Mouse (Mus musculus): Measurements from ENCODE around the gene Ccdc103. TPM values are rescaled to one million over a fixed set of nuclear protein-coding genes. Genes with fewer than 3 reads are reported as not detected.

The Ccdc103 gene
- polyA plus RNA-seq, 1 experiment from 2014 or later, result 0.94 TPM

DNA sequence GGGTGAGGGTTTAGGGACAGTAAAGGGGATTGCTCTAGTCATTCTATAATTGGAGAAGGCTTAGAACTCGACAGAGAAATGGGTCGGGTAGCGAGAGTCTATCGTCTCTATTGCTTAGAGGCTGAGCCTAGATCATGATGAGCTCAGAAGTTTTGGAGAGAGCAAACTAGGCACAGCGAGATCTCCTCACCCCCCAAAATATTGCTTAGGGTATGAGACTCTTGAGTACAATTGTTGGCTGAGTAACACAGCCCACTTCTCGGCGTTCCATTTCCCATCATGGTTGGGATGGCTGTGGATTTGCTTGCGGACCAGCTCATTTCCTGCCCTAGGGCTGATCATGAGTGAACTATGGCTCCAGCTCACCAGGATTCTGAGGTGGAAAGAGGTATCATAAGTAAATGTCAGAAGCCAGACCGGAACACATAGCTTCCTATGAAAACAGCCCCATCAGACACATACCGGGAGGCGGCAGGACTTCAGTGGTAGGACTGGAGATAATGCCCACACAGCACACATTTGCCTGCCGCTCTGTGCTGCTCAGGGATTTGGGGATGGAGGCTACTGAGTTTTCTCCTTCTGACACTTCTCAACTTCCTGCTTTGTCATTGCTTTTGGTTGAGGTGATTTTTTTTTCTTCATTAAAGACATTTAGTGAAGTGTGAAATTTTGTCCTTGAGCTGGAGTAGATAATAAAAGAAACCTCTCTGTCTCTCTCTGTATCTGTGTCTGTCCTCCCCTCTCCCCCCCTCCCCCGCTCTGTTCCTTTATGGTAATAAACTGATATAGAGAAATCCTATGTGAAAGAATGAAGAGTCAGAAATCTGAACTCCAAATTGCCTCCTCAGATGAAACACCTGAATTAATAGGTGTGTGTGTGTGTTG is 552 bp downstream of the Ccdc103 start:
- H3K27ac ChIP-seq (ENCODE audit: low read length), result no peak overlapping the region
- H3K9ac ChIP-seq (ENCODE audit: low read length), result peak overlapping the region; percentile 85
- peak overlapping the region; percentile 49 for H3K4me2 ChIP-seq (ENCODE audit: low read depth, low read length)
- H3K4me1 ChIP-seq (ENCODE audit: control insufficient read depth, insufficient read depth, low read length), result peaks cover 14% of the 10 kb centered on the region
- peaks cover under 1% of the 10 kb centered on the region; the same call in 1 of the 2 replicates for H3K36me3 ChIP-seq (ENCODE audit: control insufficient read depth, insufficient read depth, low read length)
- peak overlapping the region; percentile 91 for H3K4me3 ChIP-seq (replicated peaks; ENCODE audit: low read length)
- H3K27me3 ChIP-seq (ENCODE audit: control insufficient read depth, insufficient read depth, low read length), result no peaks in the 10 kb centered on the region
- ATAC-seq (ENCODE audit: insufficient read depth, low FRiP score), result no peak
- H3K9me3 ChIP-seq (replicated peaks; ENCODE audit: control insufficient read depth, low read length), result no peaks in the 10 kb centered on the region
- WGBS, result 17% methylated on average over 13 of the region's 13 CpGs

DNA sequence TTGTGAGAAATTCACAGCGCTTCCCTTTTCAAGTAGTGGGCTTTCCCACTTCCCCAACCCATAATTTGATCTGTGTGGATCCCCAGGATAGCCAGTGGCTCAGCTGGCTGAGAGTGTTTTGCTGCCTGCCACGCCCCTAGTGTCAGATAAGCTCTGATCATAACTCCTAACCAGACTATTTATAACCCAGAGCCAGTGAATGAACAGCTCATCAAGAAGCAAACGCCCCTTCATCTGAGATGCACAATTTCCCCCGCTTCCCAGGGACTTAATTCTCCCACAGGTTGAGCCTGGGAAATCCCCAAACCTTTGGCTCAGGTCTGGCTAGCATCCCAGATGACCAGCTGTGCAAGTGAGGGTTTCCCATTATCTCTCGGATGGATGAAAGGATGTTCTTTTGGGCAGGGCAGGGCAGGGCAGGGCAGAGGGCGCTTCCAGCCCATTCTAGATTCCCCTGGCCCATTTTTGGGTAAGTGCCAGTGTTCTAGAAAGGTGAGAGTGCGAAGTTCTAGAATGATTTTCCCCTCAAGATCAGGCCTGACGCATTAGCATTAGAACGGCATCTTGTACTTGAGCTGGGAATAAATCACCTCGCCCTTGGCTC is 3.7 kb downstream of the Ccdc103 start, which contains the start of gene Fam187a:
TSS of gene Fam187a (plus strand) at position 554 of the 604 bp plus-strand sequence.
- H3K27me3 ChIP-seq (ENCODE audit: control insufficient read depth, insufficient read depth, low read length), result no peaks in the 10 kb centered on the region
- ATAC-seq (ENCODE audit: insufficient read depth, low FRiP score), result no peak
- no peak within 1 kb of the TSS for H3K4me3 ChIP-seq (replicated peaks; ENCODE audit: low read length)
- no peak within 1 kb of the TSS for H3K27ac ChIP-seq (ENCODE audit: low read length)
- 50% methylated on average over 10 of the region's 10 CpGs for WGBS
- H3K9ac ChIP-seq (ENCODE audit: low read length), result 0 out of 2 replicates have a peak within 1 kb of the TSS, but pooled peaks have one; percentile 26
- peaks cover 10% of the 10 kb centered on the region for H3K4me1 ChIP-seq (ENCODE audit: control insufficient read depth, insufficient read depth, low read length)
- no peak within 1 kb of the TSS for H3K4me2 ChIP-seq (ENCODE audit: low read depth, low read length)
- H3K9me3 ChIP-seq (replicated peaks; ENCODE audit: control insufficient read depth, low read length), result no peaks in the 10 kb centered on the region
- no peaks in the 10 kb centered on the region for H3K36me3 ChIP-seq (ENCODE audit: control insufficient read depth, insufficient read depth, low read length)

DNA sequence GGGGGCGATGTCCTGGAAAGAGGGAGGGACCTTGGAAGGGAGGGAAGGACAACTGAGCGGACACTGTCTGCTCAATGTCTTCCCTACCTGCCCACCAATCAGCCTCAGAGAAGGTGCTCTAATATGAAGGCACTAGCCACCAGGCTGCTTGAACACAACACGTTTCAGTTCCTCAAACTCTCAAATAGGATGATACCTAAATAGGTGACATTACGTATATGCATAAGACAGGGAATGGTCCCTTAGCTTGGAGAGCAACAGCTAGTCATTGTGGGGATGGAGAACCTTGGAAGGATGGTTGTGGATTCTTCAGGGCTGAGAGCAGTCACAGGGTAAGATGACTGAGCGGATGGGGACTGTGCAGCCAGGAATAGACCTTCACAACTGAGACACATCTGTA is 6.4 kb downstream of the Ccdc103 start:
- no peak overlapping the region for H3K9ac ChIP-seq (ENCODE audit: low read length)

DNA sequence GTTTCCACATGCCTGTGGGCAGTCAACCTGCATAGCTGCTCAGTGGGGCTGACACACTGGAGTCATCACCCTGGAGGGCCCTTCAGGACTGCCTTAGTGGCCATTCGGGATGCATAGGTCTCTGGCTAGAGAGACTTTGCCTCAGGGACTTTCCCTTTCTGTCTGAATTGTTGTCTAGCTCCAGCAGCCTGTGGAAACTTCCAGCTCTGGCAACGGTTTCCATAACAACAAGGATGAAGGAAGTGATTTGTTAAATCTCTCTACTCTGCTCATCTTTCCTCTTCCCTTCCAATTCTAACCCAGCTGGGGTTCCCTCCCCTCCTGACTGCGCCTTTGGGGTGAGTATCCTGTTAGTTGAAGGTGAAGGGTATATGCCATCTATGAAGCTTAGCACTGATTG is 7.1 kb downstream of the Ccdc103 start:
- ATAC-seq (ENCODE audit: insufficient read depth, low FRiP score), result no peak
- Histone ChIP-seq H3K27ac (ENCODE audit: low read length) (no peak overlapping the region), H3K4me1 (ENCODE audit: control insufficient read depth, insufficient read depth, low read length) (peaks cover 4% of the 10 kb centered on the region; the same call in 1 of the 2 replicates), H3K9ac (ENCODE audit: low read length) (no peak overlapping the region), H3K27me3 (ENCODE audit: control insufficient read depth, insufficient read depth, low read length) (no peaks in the 10 kb centered on the region), H3K9me3 (replicated peaks; ENCODE audit: control insufficient read depth, low read length) (no peaks in the 10 kb centered on the region), H3K36me3 (ENCODE audit: control insufficient read depth, insufficient read depth, low read length) (no peaks in the 10 kb centered on the region), H3K4me2 (ENCODE audit: low read depth, low read length) (no peak overlapping the region), H3K4me3 (replicated peaks; ENCODE audit: low read length) (no peak overlapping the region)
- WGBS, result 61% methylated on average over 3 of the region's 3 CpGs

More for the DNA sequence above, 6.4 kb downstream of the Ccdc103 start:
- Histone ChIP-seq H3K36me3 (ENCODE audit: control insufficient read depth, insufficient read depth, low read length) (no peaks in the 10 kb centered on the region), H3K4me1 (ENCODE audit: control insufficient read depth, insufficient read depth, low read length) (no peaks in the 10 kb centered on the region), H3K27ac (ENCODE audit: low read length) (no peak overlapping the region), H3K4me2 (ENCODE audit: low read depth, low read length) (no peak overlapping the region), H3K9me3 (replicated peaks; ENCODE audit: control insufficient read depth, low read length) (no peaks in the 10 kb centered on the region), H3K4me3 (replicated peaks; ENCODE audit: low read length) (no peak overlapping the region), H3K27me3 (ENCODE audit: control insufficient read depth, insufficient read depth, low read length) (no peaks in the 10 kb centered on the region)
- ATAC-seq (ENCODE audit: insufficient read depth, low FRiP score), result no peak
- 82% methylated on average over 5 of the region's 5 CpGs for WGBS

DNA sequence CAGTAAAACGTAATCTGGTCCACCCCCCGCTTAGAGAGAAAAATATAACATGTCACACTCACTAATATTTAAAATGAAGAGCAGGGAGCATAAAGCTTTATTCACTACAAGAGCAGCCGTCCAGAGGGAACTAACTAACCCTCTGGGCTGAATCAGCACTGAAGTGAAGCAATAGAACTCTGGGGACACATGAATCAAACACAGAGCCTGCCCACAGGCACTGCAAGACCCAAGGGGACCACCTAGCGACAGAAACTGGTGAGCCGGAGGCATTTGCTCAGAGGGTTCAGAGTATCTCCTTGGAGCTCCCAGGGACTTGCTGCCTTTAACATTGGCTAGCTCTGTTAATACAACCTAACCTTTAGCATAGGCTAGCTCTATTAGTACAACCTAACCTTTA is 9.1 kb downstream of the Ccdc103 start:
- no peak overlapping the region for H3K9ac ChIP-seq (ENCODE audit: low read length)
- H3K4me1 ChIP-seq (ENCODE audit: control insufficient read depth, insufficient read depth, low read length), result peaks cover 4% of the 10 kb centered on the region; the same call in 1 of the 2 replicates
- H3K27me3 ChIP-seq (ENCODE audit: control insufficient read depth, insufficient read depth, low read length), result no peaks in the 10 kb centered on the region
- no peaks in the 10 kb centered on the region for H3K9me3 ChIP-seq (replicated peaks; ENCODE audit: control insufficient read depth, low read length)
- no peak for ATAC-seq (ENCODE audit: insufficient read depth, low FRiP score)
- no peak overlapping the region for H3K27ac ChIP-seq (ENCODE audit: low read length)
- H3K4me2 ChIP-seq (ENCODE audit: low read depth, low read length), result no peak overlapping the region
- H3K36me3 ChIP-seq (ENCODE audit: control insufficient read depth, insufficient read depth, low read length), result no peaks in the 10 kb centered on the region
- H3K4me3 ChIP-seq (replicated peaks; ENCODE audit: low read length), result no peak overlapping the region
- WGBS, result 68% methylated on average over 5 of the region's 5 CpGs

DNA sequence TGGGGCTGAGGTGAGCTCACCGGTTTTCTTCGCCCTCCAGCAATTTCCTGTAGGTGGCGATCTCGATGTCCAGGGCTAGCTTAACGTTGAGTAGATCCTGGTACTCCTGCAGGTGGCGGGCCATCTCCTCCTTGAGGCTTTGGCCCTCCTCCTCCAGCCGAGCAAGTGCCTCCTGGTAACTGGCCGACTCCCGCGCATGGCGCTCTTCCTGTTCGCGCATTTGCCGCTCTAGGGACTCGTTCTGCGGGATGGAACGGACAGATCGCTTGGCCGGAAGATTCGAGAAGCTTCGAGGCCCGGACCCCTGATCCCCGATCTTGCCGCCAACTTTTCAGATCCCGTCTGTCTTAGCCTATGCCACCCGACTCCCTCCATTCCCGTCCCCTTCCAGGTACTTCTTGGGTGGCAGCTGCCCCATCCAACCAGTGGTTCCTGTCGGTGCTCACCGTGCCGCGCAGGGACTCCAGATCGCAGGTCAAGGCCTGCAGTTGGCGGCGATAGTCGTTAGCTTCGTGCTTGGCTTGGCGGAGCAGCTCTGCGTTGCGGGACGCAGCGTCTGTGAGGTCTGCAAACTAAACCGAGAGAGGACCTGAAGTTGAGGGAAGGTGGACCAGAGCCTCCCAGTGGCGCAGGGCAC is 12.1 kb downstream of the Ccdc103 start:
- Histone ChIP-seq H3K4me3 (replicated peaks; ENCODE audit: low read length) (peak overlapping the region; percentile 47), H3K4me2 (ENCODE audit: low read depth, low read length) (peak overlapping the region; percentile 91), H3K36me3 (ENCODE audit: control insufficient read depth, insufficient read depth, low read length) (no peaks in the 10 kb centered on the region), H3K27me3 (ENCODE audit: control insufficient read depth, insufficient read depth, low read length) (no peaks in the 10 kb centered on the region; the same call in 1 of the 2 replicates), H3K27ac (ENCODE audit: low read length) (no peak overlapping the region), H3K4me1 (ENCODE audit: control insufficient read depth, insufficient read depth, low read length) (peaks cover 4% of the 10 kb centered on the region; the same call in 1 of the 2 replicates), H3K9ac (ENCODE audit: low read length) (peak overlapping the region; percentile 65), H3K9me3 (replicated peaks; ENCODE audit: control insufficient read depth, low read length) (no peaks in the 10 kb centered on the region)
- WGBS, result 3% methylated on average over 43 of the region's 43 CpGs
- ATAC-seq (ENCODE audit: insufficient read depth, low FRiP score), result peak; percentile 88

DNA sequence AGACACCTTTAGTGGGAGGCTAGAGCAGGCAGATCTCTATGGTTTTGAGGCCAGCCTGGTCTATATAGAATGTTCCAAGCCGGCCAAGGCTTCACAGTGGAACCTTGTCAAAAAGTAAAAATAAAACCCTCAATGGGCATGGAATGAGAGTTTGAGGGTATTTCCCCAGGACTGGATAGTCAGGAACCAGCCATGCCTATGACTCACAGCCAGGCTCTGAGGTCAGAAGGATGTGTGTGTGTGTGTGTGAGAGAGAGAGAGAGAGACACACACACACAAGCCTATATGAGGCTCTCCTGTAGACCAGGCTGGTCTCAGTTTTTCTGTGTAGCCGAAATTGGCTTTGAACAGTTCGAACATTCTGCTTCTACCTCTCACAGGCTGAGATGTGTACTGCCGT is 13.7 kb downstream of the Ccdc103 start:
- Histone ChIP-seq H3K4me2 (ENCODE audit: low read depth, low read length) (no peak overlapping the region), H3K4me3 (replicated peaks; ENCODE audit: low read length) (no peak overlapping the region), H3K9ac (ENCODE audit: low read length) (no peak overlapping the region), H3K9me3 (replicated peaks; ENCODE audit: control insufficient read depth, low read length) (no peaks in the 10 kb centered on the region), H3K27me3 (ENCODE audit: control insufficient read depth, insufficient read depth, low read length) (no peaks in the 10 kb centered on the region; the same call in 1 of the 2 replicates), H3K4me1 (ENCODE audit: control insufficient read depth, insufficient read depth, low read length) (peaks cover 4% of the 10 kb centered on the region; the same call in 1 of the 2 replicates), H3K27ac (ENCODE audit: low read length) (no peak overlapping the region), H3K36me3 (ENCODE audit: control insufficient read depth, insufficient read depth, low read length) (no peaks in the 10 kb centered on the region)
- ATAC-seq (ENCODE audit: insufficient read depth, low FRiP score), result no peak
- WGBS, result 84% methylated on average over 4 of the region's 4 CpGs

DNA sequence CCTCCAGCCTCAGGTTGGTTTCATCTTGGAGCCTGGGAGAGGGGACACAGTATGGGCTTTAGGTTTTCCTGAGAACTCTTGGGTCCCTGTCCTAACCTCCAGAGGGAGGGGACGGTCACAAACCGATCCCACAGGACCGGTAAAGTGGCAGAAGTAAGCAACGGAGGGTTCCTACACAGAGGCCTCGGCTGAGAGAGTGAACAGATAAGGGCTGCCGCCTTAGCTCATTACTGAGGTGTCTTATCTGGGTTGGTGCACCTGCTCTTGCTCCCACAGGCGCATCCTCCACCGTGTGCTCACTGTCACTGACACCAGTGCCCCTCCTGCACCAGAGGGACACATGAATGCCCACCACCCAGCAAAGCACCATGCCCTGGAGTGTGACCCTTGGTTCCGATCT is 14.8 kb downstream of the Ccdc103 start:
- no peak overlapping the region for H3K27ac ChIP-seq (ENCODE audit: low read length)
- no peaks in the 10 kb centered on the region; the same call in 1 of the 2 replicates for H3K27me3 ChIP-seq (ENCODE audit: control insufficient read depth, insufficient read depth, low read length)
- ATAC-seq (ENCODE audit: insufficient read depth, low FRiP score), result no peak; the same call in 1 of the 2 replicates

More for the DNA sequence above, 14.8 kb downstream of the Ccdc103 start:
- Histone ChIP-seq H3K36me3 (ENCODE audit: control insufficient read depth, insufficient read depth, low read length) (no peaks in the 10 kb centered on the region), H3K4me1 (ENCODE audit: control insufficient read depth, insufficient read depth, low read length) (peaks cover 7% of the 10 kb centered on the region; the same call in 1 of the 2 replicates), H3K9ac (ENCODE audit: low read length) (no peak overlapping the region), H3K9me3 (replicated peaks; ENCODE audit: control insufficient read depth, low read length) (no peaks in the 10 kb centered on the region), H3K4me2 (ENCODE audit: low read depth, low read length) (no peak overlapping the region), H3K4me3 (replicated peaks; ENCODE audit: low read length) (no peak overlapping the region)
- 58% methylated on average over 9 of the region's 9 CpGs for WGBS
